Mouse (Mus musculus) myocyte (in vitro differentiated cells): ENCODE measurements around the gene Gm11060.

ENCODE experiments used
- CEBPB ChIP-seq: IDR thresholded peaks from 2 replicates; pipeline ENCODE4 v1.6.1; 2011; ENCODE audit warnings: mild to moderate bottlenecking, moderate library complexity; ENCODE audit not compliant: poor library complexity, insufficient read depth, severe bottlenecking
- E2F4 ChIP-seq: IDR thresholded peaks from one replicate; pipeline ENCODE4 v1.6.1; 2011; ENCODE audit warnings: mild to moderate bottlenecking, control low read depth, moderate library complexity; ENCODE audit not compliant: insufficient read depth
- MAX ChIP-seq: IDR thresholded peaks from one replicate; pipeline ENCODE4 v1.6.1; 2011; ENCODE audit warnings: low read depth, mild to moderate bottlenecking, control low read depth
- MYOD1 ChIP-seq, 3 experiments: IDR thresholded peaks; one replicate each; pipeline ENCODE4 v1.6.1; 2011; ENCODE audit warnings: control low read depth in 2 of 3, low read depth in 2 of 3, mild to moderate bottlenecking in 2 of 3, moderate library complexity in 1 of 3; ENCODE audit not compliant: insufficient read length in 2 of 3, control insufficient read depth in 1 of 3
- MYOG ChIP-seq, 3 experiments: IDR thresholded peaks; one replicate each; pipeline ENCODE4 v1.6.1; 2011; ENCODE audit warnings: control low read depth in 2 of 3, low read depth in 2 of 3, mild to moderate bottlenecking in 2 of 3; ENCODE audit not compliant: insufficient read length in 2 of 3, control insufficient read depth in 1 of 3, insufficient read depth in 1 of 3
- POLR2A ChIP-seq: IDR thresholded peaks from one replicate; pipeline ENCODE4 v1.6.1; 2011; ENCODE audit warnings: low read depth, mild to moderate bottlenecking, control low read depth, moderate library complexity; ENCODE audit not compliant: insufficient read length
- REST ChIP-seq: IDR thresholded peaks from one replicate; pipeline ENCODE4 v1.6.1; 2011; ENCODE audit warnings: mild to moderate bottlenecking, control low read depth, moderate library complexity; ENCODE audit not compliant: insufficient read depth, insufficient read length
- SRF ChIP-seq: IDR thresholded peaks from one replicate; pipeline ENCODE4 v1.6.1; 2011; ENCODE audit warnings: low read depth; ENCODE audit not compliant: control insufficient read depth, insufficient read length
- TCF12 ChIP-seq: IDR thresholded peaks from one replicate; pipeline ENCODE4 v1.6.1; 2011; ENCODE audit warnings: mild to moderate bottlenecking, control low read depth; ENCODE audit not compliant: poor library complexity, insufficient read depth, severe bottlenecking
- TCF3 ChIP-seq: IDR thresholded peaks from one replicate; pipeline ENCODE4 v1.6.1; 2011; ENCODE audit warnings: low read depth, control low read depth; ENCODE audit not compliant: insufficient read length
- USF1 ChIP-seq: IDR thresholded peaks from one replicate; pipeline ENCODE4 v1.6.1; 2011; ENCODE audit warnings: low read depth, mild to moderate bottlenecking, control low read depth, moderate library complexity

DNA sequence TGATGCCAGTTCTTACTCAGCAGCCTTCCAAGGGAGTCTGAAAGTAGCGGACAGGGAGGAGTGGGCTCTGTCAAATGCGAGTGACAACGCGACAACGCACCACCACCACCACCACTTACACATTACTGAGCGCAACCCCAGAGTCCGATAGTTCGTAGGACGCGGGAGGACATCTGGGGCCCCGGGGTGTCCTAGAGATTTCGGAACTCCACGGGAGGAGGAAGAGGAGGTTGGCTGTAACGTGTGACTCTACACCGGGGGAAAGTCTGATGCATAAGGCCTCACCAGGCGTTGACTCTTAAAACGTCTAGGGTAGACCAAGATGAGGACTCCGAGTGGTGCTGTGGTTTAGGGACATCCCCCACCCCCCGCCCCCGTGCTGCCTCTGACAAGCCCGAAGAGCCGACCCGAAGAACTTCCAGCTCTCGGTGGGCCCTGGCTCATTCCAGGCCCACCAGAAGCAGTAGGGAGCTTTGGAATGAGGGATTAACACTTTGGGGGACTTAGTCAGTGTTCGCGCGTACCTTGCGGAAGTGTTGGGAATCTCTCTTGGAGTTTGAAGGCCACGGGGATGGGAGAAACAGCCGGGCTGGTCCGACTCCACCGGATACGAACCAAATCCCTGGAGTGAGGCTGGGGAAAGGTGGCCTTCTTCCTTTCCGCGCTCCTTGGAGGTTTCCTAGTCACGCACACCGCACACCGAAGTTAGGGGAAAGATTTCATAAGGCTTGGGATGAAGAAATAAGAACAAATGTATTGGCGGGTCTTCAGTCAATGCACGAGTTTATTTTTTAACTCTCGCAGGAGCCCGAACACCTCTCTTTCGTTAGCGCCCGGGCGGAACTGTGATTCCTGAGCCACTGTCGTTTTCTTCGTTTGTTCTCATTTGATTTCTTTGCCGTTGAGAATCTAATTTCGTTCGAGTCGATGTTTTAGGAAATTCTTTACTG, 36.0 kb downstream of the Gm11060 start:
- TF ChIP-seq POLR2A (no peak), USF1 (no peak), TCF12 (no peak), CEBPB (no peak), MAX (no peak), E2F4 (no peak), MYOD1 (IDR thresholded peaks at IDR 0.05; ENCODE audit: control insufficient read depth in 1 of 3, insufficient read length in 2 of 3, low read depth in 2 of 3) (no peak), TCF3 (no peak), MYOG (IDR thresholded peaks at IDR 0.05; ENCODE audit: control insufficient read depth in 1 of 3, insufficient read depth in 1 of 3, insufficient read length in 2 of 3, low read depth in 2 of 3) (no peak), REST (no peak), SRF (no peak)
